Mouse (Mus musculus) NIH3T3 (cell line): ENCODE data around the gene Egfem1.
A peak's percentile ranks its signal among the peaks of the same experiment; 100 is the strongest.

Experiments
- DNase-seq: peaks from one replicate; pipeline ENCODE4 v3.0.0-alpha.2; 2012; ENCODE audit warnings: low read depth

Egfem1 gene

GRCm38 (mm10) chr3:29081952-29082295 lies at the start of gene Egfem1:
Gene Egfem1, plus strand, starts transcription at chr3:29082023.
- no peak for DNase-seq

- no peak for DNase-seq
Observed at GRCm38 (mm10) chr3:29033107-29033506, 48.7 kb upstream of the Egfem1 start.

- peak; percentile 59 for DNase-seq
Observed at GRCm38 (mm10) chr3:29036146-29036545, 45.7 kb upstream of the Egfem1 start.

- no peak for DNase-seq
Observed at GRCm38 (mm10) chr3:29036620-29037019, 45.2 kb upstream of the Egfem1 start.

GRCm38 (mm10) chr3:29040064-29040463 lies 41.8 kb upstream of the Egfem1 start:
- DNase-seq = no peak

- DNase-seq = no peak
Observed at GRCm38 (mm10) chr3:29046281-29046680, 35.5 kb upstream of the Egfem1 start.

GRCm38 (mm10) chr3:29047273-29047932 lies 34.4 kb upstream of the Egfem1 start:
- no peak for DNase-seq

GRCm38 (mm10) chr3:29063156-29063555 lies 18.7 kb upstream of the Egfem1 start:
- DNase-seq = no peak

- no peak for DNase-seq
Observed at GRCm38 (mm10) chr3:29068428-29069098, 13.3 kb upstream of the Egfem1 start.

GRCm38 (mm10) chr3:29071315-29071714 lies 10.5 kb upstream of the Egfem1 start:
- DNase-seq = no peak

- DNase-seq = no peak
Observed at GRCm38 (mm10) chr3:29081517-29081916, 306 bp upstream of the Egfem1 start.

- DNase-seq = no peak
Observed at GRCm38 (mm10) chr3:29082296-29082995, 623 bp downstream of the Egfem1 start.

- DNase-seq = no peak
Observed at GRCm38 (mm10) chr3:29082996-29083350, 1.1 kb downstream of the Egfem1 start.

GRCm38 (mm10) chr3:29098467-29098866 lies 16.6 kb downstream of the Egfem1 start:
- no peak for DNase-seq

- DNase-seq = no peak
Observed at GRCm38 (mm10) chr3:29106016-29106723, 24.3 kb downstream of the Egfem1 start.

- no peak for DNase-seq
Observed at GRCm38 (mm10) chr3:29107134-29107533, 25.3 kb downstream of the Egfem1 start.

GRCm38 (mm10) chr3:29110321-29110720 lies 28.5 kb downstream of the Egfem1 start:
- no peak for DNase-seq

- DNase-seq = no peak
Observed at GRCm38 (mm10) chr3:29114517-29114916, 32.7 kb downstream of the Egfem1 start.

GRCm38 (mm10) chr3:29117379-29117778 lies 35.6 kb downstream of the Egfem1 start:
- no peak for DNase-seq

GRCm38 (mm10) chr3:29122556-29122955 lies 40.7 kb downstream of the Egfem1 start:
- DNase-seq = no peak

GRCm38 (mm10) chr3:29132054-29132931 lies 50.5 kb downstream of the Egfem1 start:
- DNase-seq = no peak

- no peak for DNase-seq
Observed at GRCm38 (mm10) chr3:29134509-29134908, 52.7 kb downstream of the Egfem1 start.
